Mouse (Mus musculus): ENCODE data around the gene Mbnl2. TPM values are rescaled to one million over a fixed set of nuclear protein-coding genes. Genes with fewer than 3 reads are reported as not detected.
A peak's percentile ranks its signal among the peaks of the same experiment; 100 is the strongest.

The Mbnl2 gene
- polyA plus RNA-seq, 1 experiment: 41.7 TPM

GRCm38 (mm10) chr14:120318326-120318935 lies 43.0 kb downstream of the Mbnl2 start:
- Histone ChIP-seq H3K36me3 (ENCODE audit: control insufficient read depth, insufficient read depth, low read length) (no peaks in the 10 kb centered on the region; the same call in 1 of the 2 replicates), H3K27ac (ENCODE audit: insufficient read depth, low read depth, low read length) (no peak overlapping the region), H3K27me3 (ENCODE audit: control insufficient read depth, insufficient read depth, low read length) (no peaks in the 10 kb centered on the region), H3K4me3 (ENCODE audit: low read depth, low read length) (no peak overlapping the region), H3K4me1 (ENCODE audit: control insufficient read depth, insufficient read depth, insufficient read length, low read length) (peaks cover 17% of the 10 kb centered on the region)
- TF ChIP-seq CTCF (IDR thresholded peaks at IDR 0.05; ENCODE audit: extremely low read depth, insufficient read length, insufficient replicate concordance, low read depth, low read length) (no peak), POLR2A (IDR thresholded peaks at IDR 0.05; ENCODE audit: low read depth, low read length) (no peak)
- WGBS: 24% methylated on average over 6 of the region's 6 CpGs

- Histone ChIP-seq H3K36me3 (ENCODE audit: control insufficient read depth, insufficient read depth, low read length) (no peaks in the 10 kb centered on the region; the same call in 1 of the 2 replicates), H3K27me3 (ENCODE audit: control insufficient read depth, insufficient read depth, low read length) (no peaks in the 10 kb centered on the region), H3K4me3 (ENCODE audit: low read depth, low read length) (no peak overlapping the region), H3K4me1 (ENCODE audit: control insufficient read depth, insufficient read depth, insufficient read length, low read length) (peaks cover 13% of the 10 kb centered on the region), H3K27ac (ENCODE audit: insufficient read depth, low read depth, low read length) (no peak overlapping the region)
- TF ChIP-seq CTCF (IDR thresholded peaks at IDR 0.05; ENCODE audit: extremely low read depth, insufficient read length, insufficient replicate concordance, low read depth, low read length) (no peak), POLR2A (IDR thresholded peaks at IDR 0.05; ENCODE audit: low read depth, low read length) (no peak)
- 68% methylated on average over 9 of the region's 9 CpGs for WGBS
Observed at GRCm38 (mm10) chr14:120318974-120319731, 43.7 kb downstream of the Mbnl2 start.

- 90% methylated on average over 8 of the region's 8 CpGs for WGBS
- peaks cover 8% of the 10 kb centered on the region for H3K36me3 ChIP-seq (ENCODE audit: control insufficient read depth, insufficient read depth, low read length)
- no peak overlapping the region for H3K4me3 ChIP-seq (ENCODE audit: low read depth, low read length)
- H3K27ac ChIP-seq (ENCODE audit: insufficient read depth, low read depth, low read length): no peak overlapping the region
- H3K4me1 ChIP-seq (ENCODE audit: control insufficient read depth, insufficient read depth, insufficient read length, low read length): peaks cover 20% of the 10 kb centered on the region
- no peak for TF ChIP-seq CTCF (IDR thresholded peaks at IDR 0.05; ENCODE audit: extremely low read depth, insufficient read length, insufficient replicate concordance, low read depth, low read length)
- H3K27me3 ChIP-seq (ENCODE audit: control insufficient read depth, insufficient read depth, low read length): no peaks in the 10 kb centered on the region
Observed at GRCm38 (mm10) chr14:120322041-120322440, 46.6 kb downstream of the Mbnl2 start.

DNA sequence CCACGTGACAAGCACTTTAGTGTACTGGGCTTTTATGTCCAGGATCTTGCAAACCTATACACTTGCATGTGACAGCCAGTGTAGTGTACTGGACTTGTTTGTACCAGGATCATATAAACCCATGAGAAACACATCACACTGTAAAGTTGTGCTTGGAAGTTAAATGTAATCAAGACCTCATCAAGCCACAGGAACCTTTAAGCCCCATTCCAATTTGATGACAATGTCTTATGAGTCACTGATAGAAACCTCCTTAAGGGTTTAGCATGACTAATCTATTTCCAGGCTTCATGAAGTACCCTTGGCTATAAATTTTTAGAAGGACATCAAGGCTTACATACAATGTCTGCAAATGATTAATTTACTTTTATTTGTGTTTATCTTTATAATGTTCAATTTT lies 47.6 kb downstream of the Mbnl2 start:
- WGBS: 50% methylated on average over 1 of the region's 1 CpGs
- Histone ChIP-seq H3K27me3 (ENCODE audit: control insufficient read depth, insufficient read depth, low read length) (no peaks in the 10 kb centered on the region), H3K27ac (ENCODE audit: insufficient read depth, low read depth, low read length) (peak overlapping the region; percentile 42; the same call in 1 of the 2 replicates), H3K36me3 (ENCODE audit: control insufficient read depth, insufficient read depth, low read length) (peaks cover 14% of the 10 kb centered on the region), H3K4me3 (ENCODE audit: low read depth, low read length) (no peak overlapping the region), H3K4me1 (ENCODE audit: control insufficient read depth, insufficient read depth, insufficient read length, low read length) (peaks cover 18% of the 10 kb centered on the region)
- TF ChIP-seq CTCF (IDR thresholded peaks at IDR 0.05; ENCODE audit: extremely low read depth, insufficient read length, insufficient replicate concordance, low read depth, low read length) (no peak), POLR2A (IDR thresholded peaks at IDR 0.05; ENCODE audit: low read depth, low read length) (no peak)

GRCm38 (mm10) chr14:120324061-120324791 lies 48.8 kb downstream of the Mbnl2 start:
- peaks cover 16% of the 10 kb centered on the region for H3K4me1 ChIP-seq (ENCODE audit: control insufficient read depth, insufficient read depth, insufficient read length, low read length)
- 69% methylated on average over 8 of the region's 8 CpGs for WGBS
- no peaks in the 10 kb centered on the region for H3K27me3 ChIP-seq (ENCODE audit: control insufficient read depth, insufficient read depth, low read length)
- no peak for TF ChIP-seq CTCF (IDR thresholded peaks at IDR 0.05; ENCODE audit: extremely low read depth, insufficient read length, insufficient replicate concordance, low read depth, low read length)
- no peak for TF ChIP-seq POLR2A (IDR thresholded peaks at IDR 0.05; ENCODE audit: low read depth, low read length)
- no peak overlapping the region for H3K4me3 ChIP-seq (ENCODE audit: low read depth, low read length)
- no peak overlapping the region for H3K27ac ChIP-seq (ENCODE audit: insufficient read depth, low read depth, low read length)
- H3K36me3 ChIP-seq (ENCODE audit: control insufficient read depth, insufficient read depth, low read length): peaks cover 16% of the 10 kb centered on the region

DNA sequence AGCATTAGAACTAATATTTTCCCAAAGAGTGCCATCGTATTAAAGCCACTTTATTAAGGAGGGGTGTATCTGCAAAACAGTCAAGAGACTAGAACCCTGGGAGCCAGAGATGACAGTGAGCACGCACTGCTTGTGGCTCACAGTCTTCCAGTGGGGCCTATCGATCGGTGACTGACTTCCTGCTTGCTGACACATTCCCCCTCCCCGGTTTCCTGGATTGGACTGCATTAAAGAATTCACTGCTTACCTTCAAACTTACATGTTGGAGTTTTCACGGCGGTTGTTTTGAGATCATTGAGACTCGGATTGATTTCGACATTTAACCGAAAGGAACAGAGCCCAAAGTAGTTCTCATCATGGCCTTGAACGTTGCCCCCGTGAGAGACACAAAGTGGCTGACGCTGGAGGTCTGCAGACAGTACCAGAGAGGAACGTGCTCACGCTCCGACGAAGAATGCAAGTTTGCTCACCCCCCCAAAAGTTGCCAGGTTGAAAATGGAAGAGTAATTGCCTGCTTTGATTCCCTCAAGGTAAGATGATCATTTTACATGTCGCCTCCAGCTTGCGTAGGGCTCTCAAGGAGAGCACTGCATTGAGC lies 49.5 kb downstream of the Mbnl2 start:
- no peak for TF ChIP-seq CTCF (IDR thresholded peaks at IDR 0.05; ENCODE audit: extremely low read depth, insufficient read length, insufficient replicate concordance, low read depth, low read length)
- H3K27me3 ChIP-seq (ENCODE audit: control insufficient read depth, insufficient read depth, low read length): no peaks in the 10 kb centered on the region
- 85% methylated on average over 19 of the region's 19 CpGs for WGBS
- H3K4me1 ChIP-seq (ENCODE audit: control insufficient read depth, insufficient read depth, insufficient read length, low read length): peaks cover 16% of the 10 kb centered on the region
- no peak overlapping the region for H3K4me3 ChIP-seq (ENCODE audit: low read depth, low read length)
- H3K27ac ChIP-seq (ENCODE audit: insufficient read depth, low read depth, low read length): no peak overlapping the region
- H3K36me3 ChIP-seq (ENCODE audit: control insufficient read depth, insufficient read depth, low read length): peaks cover 16% of the 10 kb centered on the region

Data from small intestine, adult 2 months (tissue).